Comparison of ENCODE assay signal across 8 mouse cellular contexts in the genomic region with DNA sequence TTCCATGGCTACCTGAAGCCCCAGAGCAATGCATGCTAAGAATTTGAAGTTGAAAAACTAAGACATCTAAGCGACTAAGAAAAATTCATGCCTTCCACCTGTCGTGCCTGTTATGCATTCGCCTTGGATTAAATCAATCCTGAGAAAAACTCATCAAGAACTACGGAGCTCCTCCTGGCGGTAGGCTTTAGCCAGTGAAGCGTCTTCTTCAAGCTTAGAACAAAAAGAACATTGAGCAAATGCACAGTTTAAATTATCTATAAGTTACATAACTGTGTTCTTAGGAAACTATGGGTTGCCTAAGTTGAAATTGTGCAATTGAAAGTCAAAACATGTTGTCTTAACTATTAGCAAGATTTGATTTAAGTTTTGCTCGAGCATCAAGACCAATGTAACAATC.
DNase-seq lines count a peak whose midpoint lies in the region; TF ChIP-seq lines count a peak whose summit lies in the region.

No protein-coding gene starts in this region.

- TF ChIP-seq CTCF in kidney, adult 2 months (conservative IDR thresholded peaks at IDR 0.05; ENCODE audit: insufficient read depth, insufficient read length, low read depth, low read length) = peak; percentile 23; the same call in 1 of the 2 replicates

- peak; percentile 31 for DNase-seq in kidney, adult 2 months
- no peak for DNase-seq in kidney, adult 18-20 months
- DNase-seq in NIH3T3 (ENCODE audit: low read depth) = peak; percentile 41
- peak; percentile 47 to 62 for DNase-seq in cerebellum, postnatal 25 days
- peak; percentile 49 to 85 for DNase-seq in frontal cortex, postnatal 36 days (ENCODE audit: low spot score in 2 of 2)
- peak; percentile 57 for DNase-seq in left cerebral cortex, postnatal 4 days
- DNase-seq in spleen, postnatal 14 days (ENCODE audit: low spot score in 2 of 2) = no peak
- no peak for DNase-seq in gastrocnemius, adult 18-20 months (ENCODE audit: low spot score)

- no peaks in the 10 kb centered on the region for H3K27me3 ChIP-seq in kidney, adult 2 months (replicated peaks; ENCODE audit: control insufficient read depth, insufficient read depth, low read length)

- no peak for TF ChIP-seq POLR2A in kidney, adult 2 months (IDR thresholded peaks at IDR 0.05; ENCODE audit: low read depth, low read length)

- no peak overlapping the region for H3K4me3 ChIP-seq in kidney, adult 2 months (ENCODE audit: insufficient read depth, low read depth, low read length)

- no peaks in the 10 kb centered on the region for H3K4me1 ChIP-seq in kidney, adult 2 months (ENCODE audit: control insufficient read depth, insufficient read depth, low read length)

- H3K36me3 ChIP-seq in kidney, adult 2 months (ENCODE audit: control insufficient read depth, insufficient read depth, low read length) = no peaks in the 10 kb centered on the region

- intact Hi-C loops in left cerebral cortex, postnatal 4 days (cut with DNase I) = loop anchor here (5.0 kb wide), 3 partner anchors 817 to 1542 kb away; partner anchors contain the start of genes Ntng1 and Prmt6

- H3K27ac ChIP-seq in kidney, adult 2 months (ENCODE audit: insufficient read depth, low read depth, low read length) = no peak overlapping the region

- 23% methylated on average over 7 of the region's 7 CpGs for WGBS in kidney, adult 2 months

Comparison
In these comparisons a context has a peak if more than half of its experiments do, and no peak if none do; other contexts are left out.
1. DNase-seq: peak in kidney, adult 2 months (single experiment), NIH3T3 (single experiment), cerebellum, postnatal 25 days (2 of 2), frontal cortex, postnatal 36 days (2 of 2) and left cerebral cortex, postnatal 4 days (single experiment); none in kidney, adult 18-20 months (single experiment), spleen, postnatal 14 days (0 of 2) and gastrocnemius, adult 18-20 months (single experiment).